Mouse (Mus musculus) neutrophil, adult 5-6 weeks (primary cell): ENCODE data around the gene Slc45a3. TPM values are rescaled to one million over a fixed set of nuclear protein-coding genes. Genes with fewer than 3 reads are reported as not detected.

Experiments
- ATAC-seq: fragments of 151-379, 151-347 bp; 2 replicates; pipeline ENCODE4 v1.8.0; 2017; ENCODE audit warnings: mild to moderate bottlenecking, moderate TSS enrichment; ENCODE audit not compliant: insufficient number of reproducible peaks, poor library complexity, low FRiP score, severe bottlenecking; ENCODE audit errors: extremely low read depth
- total RNA-seq: library from RNA; stranded (forward); fragments of 200-1000 nt; gene quantifications from 2 replicates; pipeline ENCODE4 v1.2.3, GENCODE M21; 2017

The Slc45a3 gene
- total RNA-seq: not detected in 2 replicates

GRCm38 (mm10) chr1:131962606-131963084 lies at the start of gene Slc45a3:
Slc45a3 (plus strand) TSS chr1:131962967.
- ATAC-seq: no peak

GRCm38 (mm10) chr1:131917634-131918033 lies 45.1 kb upstream of the Slc45a3 start:
- ATAC-seq: no peak

- ATAC-seq: no peak
Measured at GRCm38 (mm10) chr1:131919052-131919451, 43.7 kb upstream of the Slc45a3 start.

GRCm38 (mm10) chr1:131922100-131922499 lies 40.7 kb upstream of the Slc45a3 start:
- no peak for ATAC-seq

GRCm38 (mm10) chr1:131933471-131933870 lies 29.3 kb upstream of the Slc45a3 start:
- no peak for ATAC-seq

GRCm38 (mm10) chr1:131937659-131938305 lies 25.0 kb upstream of the Slc45a3 start:
- no peak for ATAC-seq

GRCm38 (mm10) chr1:131938811-131939210 lies 24.0 kb upstream of the Slc45a3 start:
- no peak for ATAC-seq

- no peak for ATAC-seq
Measured at GRCm38 (mm10) chr1:131940711-131941244, 22.0 kb upstream of the Slc45a3 start.

- ATAC-seq: no peak
Measured at GRCm38 (mm10) chr1:131941501-131941900, 21.3 kb upstream of the Slc45a3 start.

- no peak for ATAC-seq
Measured at GRCm38 (mm10) chr1:131942621-131943590, 19.9 kb upstream of the Slc45a3 start.

- ATAC-seq: no peak
Measured at GRCm38 (mm10) chr1:131945674-131946440, 16.9 kb upstream of the Slc45a3 start.

- ATAC-seq: no peak
Measured at GRCm38 (mm10) chr1:131946462-131947215, 16.1 kb upstream of the Slc45a3 start.

- ATAC-seq: no peak
Measured at GRCm38 (mm10) chr1:131947997-131948525, 14.7 kb upstream of the Slc45a3 start.

GRCm38 (mm10) chr1:131954242-131954865 lies 8.4 kb upstream of the Slc45a3 start:
- ATAC-seq: no peak

- no peak for ATAC-seq
Measured at GRCm38 (mm10) chr1:131955131-131955757, 7.5 kb upstream of the Slc45a3 start.

- ATAC-seq: no peak
Measured at GRCm38 (mm10) chr1:131957416-131957815, 5.4 kb upstream of the Slc45a3 start.

GRCm38 (mm10) chr1:131961004-131961403 lies 1.8 kb upstream of the Slc45a3 start:
- ATAC-seq: no peak
